Mouse (Mus musculus) MEL (cell line): ENCODE data around the gene Mast3. TPM values are rescaled to one million over a fixed set of nuclear protein-coding genes. Genes with fewer than 3 reads are reported as not detected.

ENCODE experiments used
- DNase-seq: peaks from one replicate; pipeline ENCODE4 v3.0.0; 2011; ENCODE audit warnings: low read depth, low spot score
- H3K27ac ChIP-seq: 2 replicates; pipeline ENCODE4 v1.5.1; 2012; ENCODE audit warnings: low read depth, mild to moderate bottlenecking, control low read depth, low read length, moderate library complexity; ENCODE audit not compliant: control insufficient read depth
- H3K27me3 ChIP-seq, 2 experiments: fragments of 150-350 bp in 1 of 2; sonication (generic) in 1 of 2; 2 replicates each; pipeline ENCODE4 v1.6.1; 2012; ENCODE audit warnings: low read length in 2 of 2, mild to moderate bottlenecking in 2 of 2, improper control_type of control experiment in 1 of 2, moderate library complexity in 1 of 2; ENCODE audit not compliant: insufficient read depth in 2 of 2, control insufficient read depth in 1 of 2
- H3K36me3 ChIP-seq, 2 experiments: 2 replicates each; pipeline ENCODE4 v1.6.1; 2012 to 2014; ENCODE audit warnings: low read length in 2 of 2, improper control_type of control experiment in 1 of 2, inconsistent platforms in 1 of 2, mild to moderate bottlenecking in 1 of 2; ENCODE audit not compliant: insufficient read depth in 2 of 2, control insufficient read depth in 1 of 2
- H3K4me1 ChIP-seq, 2 experiments: fragments of 150-350 bp in 1 of 2; sonication (generic) in 1 of 2; 2 replicates each; pipeline ENCODE4 v1.6.1; 2012; ENCODE audit warnings: low read length in 2 of 2, improper control_type of control experiment in 1 of 2, mild to moderate bottlenecking in 1 of 2; ENCODE audit not compliant: insufficient read depth in 2 of 2, control insufficient read depth in 1 of 2
- H3K4me3 ChIP-seq, 2 experiments: fragments of 150-350 bp in 1 of 2; sonication (generic) in 1 of 2; 2 replicates each; pipeline ENCODE4 v1.5.1; 2012; ENCODE audit warnings: low read depth in 2 of 2, low read length in 2 of 2, mild to moderate bottlenecking in 2 of 2, moderate library complexity in 2 of 2, control low read depth in 1 of 2, improper control_type of control experiment in 1 of 2; ENCODE audit not compliant: control insufficient read depth in 1 of 2, insufficient read depth in 1 of 2
- H3K79me2 ChIP-seq: 2 replicates; pipeline ENCODE4 v1.6.1; 2012; ENCODE audit warnings: mild to moderate bottlenecking, low read length, moderate library complexity; ENCODE audit not compliant: control insufficient read depth, poor library complexity, insufficient read depth
- H3K9ac ChIP-seq: 2 replicates; pipeline ENCODE4 v1.6.1; 2012; ENCODE audit warnings: low read depth, mild to moderate bottlenecking, control low read depth, low read length, moderate library complexity; ENCODE audit not compliant: control insufficient read depth, poor library complexity, severe bottlenecking
- H3K9me3 ChIP-seq: fragments of 150-350 bp; sonication (generic); replicated peaks from 2 replicates; pipeline ENCODE4 v1.6.1; 2012; ENCODE audit warnings: mild to moderate bottlenecking, low read length, improper control_type of control experiment, moderate library complexity; ENCODE audit not compliant: insufficient read depth
- CHD1 ChIP-seq: IDR thresholded peaks from 2 replicates; pipeline ENCODE4 v1.6.1; 2012; ENCODE audit warnings: low read depth, mild to moderate bottlenecking, inconsistent platforms, low read length, improper control_type of control experiment
- CHD2 ChIP-seq: IDR thresholded peaks from 2 replicates; pipeline ENCODE4 v1.6.1; 2011; ENCODE audit warnings: low read length, improper control_type of control experiment
- CTCF ChIP-seq, 3 experiments: IDR thresholded peaks in 2 of 3; conservative IDR thresholded peaks in 1 of 3; 2 replicates each; pipeline ENCODE4 v1.5.1; 2011 to 2012; ENCODE audit warnings: low read length in 3 of 3, low read depth in 2 of 3, mild to moderate bottlenecking in 2 of 3, improper control_type of control experiment in 1 of 3, inconsistent platforms in 1 of 3, mixed read lengths in 1 of 3, moderate library complexity in 1 of 3; ENCODE audit not compliant: control insufficient read depth in 1 of 3, insufficient read depth in 1 of 3, poor library complexity in 1 of 3, severe bottlenecking in 1 of 3
- E2F4 ChIP-seq: IDR thresholded peaks from 2 replicates; pipeline ENCODE4 v1.6.1; 2011; ENCODE audit warnings: low read depth, low read length, improper control_type of control experiment, borderline replicate concordance
- ELF1 ChIP-seq: IDR thresholded peaks from 2 replicates; pipeline ENCODE4 v1.6.1; 2014; ENCODE audit warnings: low read depth, mild to moderate bottlenecking, inconsistent platforms, low read length, improper control_type of control experiment, moderate library complexity
- ETS1 ChIP-seq: IDR thresholded peaks from 2 replicates; pipeline ENCODE4 v1.6.1; 2012; ENCODE audit warnings: low read depth, mild to moderate bottlenecking, inconsistent platforms, low read length, improper control_type of control experiment, moderate library complexity
- GABPA ChIP-seq: IDR thresholded peaks from 2 replicates; pipeline ENCODE4 v1.6.1; 2012; ENCODE audit warnings: low read depth, mild to moderate bottlenecking, inconsistent platforms, low read length, improper control_type of control experiment, moderate library complexity
- JUND ChIP-seq: IDR thresholded peaks from 2 replicates; pipeline ENCODE4 v1.6.1; 2011; ENCODE audit warnings: low read depth, mild to moderate bottlenecking, improper control_type of control experiment, low read length
- MAFK ChIP-seq: IDR thresholded peaks from 2 replicates; pipeline ENCODE4 v1.6.1; 2011; ENCODE audit warnings: low read depth, mild to moderate bottlenecking, low read length, improper control_type of control experiment, borderline replicate concordance
- MAX ChIP-seq: IDR thresholded peaks from 2 replicates; pipeline ENCODE4 v1.6.1; 2011; ENCODE audit warnings: low read length, improper control_type of control experiment
- MXI1 ChIP-seq: IDR thresholded peaks from 2 replicates; pipeline ENCODE4 v1.6.1; 2011; ENCODE audit warnings: mild to moderate bottlenecking, low read depth, low read length, improper control_type of control experiment
- MYB ChIP-seq: IDR thresholded peaks from 2 replicates; pipeline ENCODE4 v1.6.1; 2011; ENCODE audit warnings: mild to moderate bottlenecking, low read depth, low read length, improper control_type of control experiment
- NRF1 ChIP-seq: IDR thresholded peaks from 2 replicates; pipeline ENCODE4 v1.6.1; 2014; ENCODE audit warnings: low read depth, mild to moderate bottlenecking, inconsistent platforms, low read length, improper control_type of control experiment, moderate library complexity; ENCODE audit not compliant: poor library complexity, insufficient read depth, severe bottlenecking
- POLR2AphosphoS2 ChIP-seq: IDR thresholded peaks from 2 replicates; pipeline ENCODE4 v1.6.1; 2011; ENCODE audit warnings: low read length, improper control_type of control experiment
- POLR2AphosphoS5 ChIP-seq: IDR thresholded peaks from 2 replicates; pipeline ENCODE4 v1.6.1; 2012; ENCODE audit warnings: low read depth, borderline replicate concordance, mild to moderate bottlenecking, inconsistent platforms, low read length, moderate library complexity, mixed read lengths
- RCOR1 ChIP-seq: IDR thresholded peaks from 2 replicates; pipeline ENCODE4 v1.6.1; 2012; ENCODE audit warnings: low read depth, mild to moderate bottlenecking, inconsistent platforms, low read length, improper control_type of control experiment
- SIN3A ChIP-seq: IDR thresholded peaks from 2 replicates; pipeline ENCODE4 v1.6.1; 2012; ENCODE audit warnings: low read length, improper control_type of control experiment, inconsistent platforms
- UBTF ChIP-seq: IDR thresholded peaks from 2 replicates; pipeline ENCODE4 v1.6.1; 2012; ENCODE audit warnings: low read depth, mild to moderate bottlenecking, inconsistent platforms, low read length, improper control_type of control experiment, moderate library complexity, borderline replicate concordance; ENCODE audit not compliant: insufficient read depth
- ZC3H11A ChIP-seq: IDR thresholded peaks from 2 replicates; pipeline ENCODE4 v1.6.1; 2012; ENCODE audit warnings: low read depth, mild to moderate bottlenecking, inconsistent platforms, low read length, improper control_type of control experiment
- ZMIZ1 ChIP-seq: IDR thresholded peaks from 2 replicates; pipeline ENCODE4 v1.6.1; 2012; ENCODE audit warnings: low read depth, mild to moderate bottlenecking, inconsistent platforms, low read length, improper control_type of control experiment, moderate library complexity
- ZNF384 ChIP-seq: IDR thresholded peaks from 2 replicates; pipeline ENCODE4 v1.6.1; 2012; ENCODE audit warnings: low read depth, mild to moderate bottlenecking, inconsistent platforms, low read length, improper control_type of control experiment
- polyA plus RNA-seq, 2 experiments: library from polyadenylated mRNA; stranded (reverse) in 1 of 2; unstranded in 1 of 2; fragments of >175 nt in 1 of 2; fragments of >200 nt in 1 of 2; gene quantifications; 2 replicates each; pipeline versions ENCODE4 v1.2.1 to v1.2.4; 2012; ENCODE audit warnings: low replicate concordance in 2 of 2, low read depth in 1 of 2; ENCODE audit not compliant: insufficient read length in 2 of 2, insufficient read depth in 1 of 2, missing spikeins in 1 of 2
- total RNA-seq: library from RNA; depleted of rRNA; stranded (reverse); fragments of 300-350 nt; gene quantifications from 2 replicates; pipeline ENCODE4 v1.2.3, GENCODE M21; 2012

Gene Mast3
- total and polyA plus RNA-seq, 3 experiments: 13.5 to 54.7 TPM; not detected in 1

DNA sequence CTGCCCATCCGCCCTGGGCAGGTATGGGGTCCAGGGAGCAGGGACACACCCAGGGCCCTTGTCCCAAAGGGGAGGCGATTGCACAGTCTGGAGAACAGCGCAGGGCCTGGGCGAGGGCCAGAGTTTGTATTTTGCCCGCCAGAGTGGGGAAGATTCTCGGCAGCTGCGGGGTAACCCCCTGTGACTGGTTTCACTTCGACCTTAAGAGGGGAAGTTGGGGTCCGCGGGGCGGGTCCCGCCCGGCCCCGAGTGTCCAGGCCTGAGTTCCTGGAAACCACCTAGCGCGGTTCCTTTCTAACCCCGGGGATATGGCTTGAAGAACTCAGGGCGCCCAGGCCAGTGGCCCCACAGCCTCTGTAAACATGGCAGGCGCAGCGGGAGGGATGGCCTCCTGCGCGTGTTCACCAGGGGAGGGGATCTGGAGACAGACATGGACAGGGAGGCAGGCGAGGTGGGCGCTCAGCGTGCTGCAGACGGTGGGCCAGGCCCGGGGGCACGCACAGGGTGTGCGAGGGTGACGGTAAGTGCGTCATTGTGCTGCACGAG, 36.5 kb downstream of the Mast3 start:
- Histone ChIP-seq H3K79me2 (no peaks in the 10 kb centered on the region), H3K9ac (no peak overlapping the region), H3K27ac (no peak overlapping the region), H3K4me3 (no peak overlapping the region), H3K27me3 (no peaks in the 10 kb centered on the region), H3K36me3 (peaks cover 0 to 11% of the 10 kb centered on the region in 2 experiments; a peak in 3 of 4 replicates), H3K4me1 (peaks cover 4 to 16% of the 10 kb centered on the region in 2 experiments; a peak in 3 of 4 replicates), H3K9me3 (no peaks in the 10 kb centered on the region)
- no peak for TF ChIP-seq POLR2AphosphoS5
- DNase-seq: no peak

GRCm38 (mm10) chr8:70767503-70767902, 37.4 kb downstream of the Mast3 start:
- Histone ChIP-seq H3K79me2 (no peaks in the 10 kb centered on the region), H3K27me3 (no peaks in the 10 kb centered on the region), H3K4me3 (no peak overlapping the region), H3K9ac (no peak overlapping the region), H3K4me1 (peaks cover 4 to 16% of the 10 kb centered on the region in 2 experiments; a peak in 3 of 4 replicates), H3K27ac (no peak overlapping the region), H3K36me3 (peaks cover 0 to 13% of the 10 kb centered on the region in 2 experiments; a peak in 2 of 4 replicates), H3K9me3 (no peaks in the 10 kb centered on the region)
- TF ChIP-seq SIN3A (no peak), CTCF (IDR thresholded peaks at IDR 0.05 in 2 of 3, conservative IDR thresholded peaks at IDR 0.05 in 1 of 3; ENCODE audit: control insufficient read depth in 1 of 3, insufficient read depth in 1 of 3, low read depth in 2 of 3, low read length in 3 of 3, poor library complexity in 1 of 3, severe bottlenecking in 1 of 3) (no peak), MXI1 (no peak), GABPA (no peak), UBTF (no peak), CHD1 (no peak), NRF1 (no peak), E2F4 (no peak), MYB (no peak), MAX (no peak), MAFK (no peak), ZMIZ1 (no peak), ZNF384 (no peak), JUND (no peak), ELF1 (no peak), POLR2AphosphoS2 (no peak), ZC3H11A (no peak), CHD2 (no peak), RCOR1 (no peak), ETS1 (no peak)
- DNase-seq: no peak
